Mouse (Mus musculus): ENCODE measurements around the gene Plekho1.
"Not testable (repeated sequence)": the region's sequence is repeated elsewhere in the genome, so short reads cannot be mapped to it uniquely, and the experiment has no call there.

The Plekho1 gene

GRCm38 (mm10) chr3:95978265-95978664 is 17.5 kb downstream of the Plekho1 start:
- no peak for DNase-seq

GRCm38 (mm10) chr3:95977587-95977986 is 18.2 kb downstream of the Plekho1 start:
- DNase-seq: not testable (repeated sequence)

- DNase-seq: no peak
Observed at GRCm38 (mm10) chr3:95977079-95977478, 18.7 kb downstream of the Plekho1 start.

- DNase-seq: no peak
Observed at GRCm38 (mm10) chr3:95972873-95973634, 22.7 kb downstream of the Plekho1 start.

- no peak for DNase-seq
Observed at GRCm38 (mm10) chr3:95972251-95972872, 23.4 kb downstream of the Plekho1 start.

GRCm38 (mm10) chr3:95970661-95971060 is 25.1 kb downstream of the Plekho1 start:
- not testable (repeated sequence) for DNase-seq

- DNase-seq: no peak
Observed at GRCm38 (mm10) chr3:95969277-95969676, 26.5 kb downstream of the Plekho1 start.

GRCm38 (mm10) chr3:95965518-95966451 is 30.0 kb downstream of the Plekho1 start:
- peak; percentile 62 for DNase-seq

- DNase-seq: peak; percentile 62
Observed at GRCm38 (mm10) chr3:95963681-95964080, 32.1 kb downstream of the Plekho1 start.

- DNase-seq: no peak
Observed at GRCm38 (mm10) chr3:95963230-95963629, 32.6 kb downstream of the Plekho1 start.

GRCm38 (mm10) chr3:95962182-95962581 is 33.6 kb downstream of the Plekho1 start:
- DNase-seq: not testable (repeated sequence)

GRCm38 (mm10) chr3:95959807-95960206 is 36.0 kb downstream of the Plekho1 start:
- DNase-seq: no peak

GRCm38 (mm10) chr3:95959082-95959481 is 36.7 kb downstream of the Plekho1 start:
- no peak for DNase-seq

GRCm38 (mm10) chr3:95957359-95958148 is 38.2 kb downstream of the Plekho1 start:
- no peak for DNase-seq

GRCm38 (mm10) chr3:95955318-95955717 is 40.5 kb downstream of the Plekho1 start:
- DNase-seq: no peak

- DNase-seq: not testable (repeated sequence)
Observed at GRCm38 (mm10) chr3:95954648-95955173, 41.1 kb downstream of the Plekho1 start.

- DNase-seq: no peak
Observed at GRCm38 (mm10) chr3:95953522-95953921, 42.3 kb downstream of the Plekho1 start.

GRCm38 (mm10) chr3:95953023-95953422 is 42.8 kb downstream of the Plekho1 start:
- DNase-seq: no peak

GRCm38 (mm10) chr3:95951566-95951965 is 44.2 kb downstream of the Plekho1 start:
- not testable (repeated sequence) for DNase-seq

- DNase-seq: peak; percentile 92 to 94
Observed at GRCm38 (mm10) chr3:95950763-95951551, 44.8 kb downstream of the Plekho1 start.

GRCm38 (mm10) chr3:95948325-95948724 is 47.5 kb downstream of the Plekho1 start:
- no peak for DNase-seq

All from cerebellum, adult 18-20 months (tissue).